Mouse (Mus musculus): ENCODE data around the gene Sgpp2. TPM values are rescaled to one million over a fixed set of nuclear protein-coding genes. Genes with fewer than 3 reads are reported as not detected.
A peak's percentile ranks its signal among the peaks of the same experiment; 100 is the strongest.

The Sgpp2 gene
- polyA plus RNA-seq (2014; fragmentation: Nextera tagmentation; extraction: Ambion mirVana), result 1.9 and 2.2 TPM in 2 replicates

GRCm38 (mm10) chr1:78310021-78310752 lies at the start of gene Sgpp2:
Sgpp2 (plus strand) TSS chr1:78310345.
- no peak within 1 kb of the TSS for H3K27ac ChIP-seq (ENCODE audit: low read depth, low read length)
- ATAC-seq (ENCODE audit: insufficient read depth, low FRiP score, low TSS enrichment) (peak; percentile 49), DNase-seq (ENCODE audit: low spot score) (peak; percentile 34)
- H3K27me3 ChIP-seq (ENCODE audit: control insufficient read depth, insufficient read depth, low read length), result peaks cover 22% of the 10 kb centered on the region
- peak within 1 kb of the TSS; percentile 29; the same call in 1 of the 2 replicates for H3K9ac ChIP-seq (ENCODE audit: low read length)
- H3K36me3 ChIP-seq (ENCODE audit: control insufficient read depth, insufficient read depth, low read length), result no peaks in the 10 kb centered on the region
- H3K4me2 ChIP-seq (ENCODE audit: low read depth), result peak within 1 kb of the TSS; percentile 99
- no peaks in the 10 kb centered on the region for H3K9me3 ChIP-seq (ENCODE audit: control insufficient read depth, low read length)
- peak within 1 kb of the TSS; percentile 52 for H3K4me3 ChIP-seq (ENCODE audit: low read depth, low read length)
- under 1% methylated on average over 68 of the region's 68 CpGs for WGBS
- peaks cover 11% of the 10 kb centered on the region for H3K4me1 ChIP-seq (ENCODE audit: control insufficient read depth, insufficient read depth, low read length)

DNA sequence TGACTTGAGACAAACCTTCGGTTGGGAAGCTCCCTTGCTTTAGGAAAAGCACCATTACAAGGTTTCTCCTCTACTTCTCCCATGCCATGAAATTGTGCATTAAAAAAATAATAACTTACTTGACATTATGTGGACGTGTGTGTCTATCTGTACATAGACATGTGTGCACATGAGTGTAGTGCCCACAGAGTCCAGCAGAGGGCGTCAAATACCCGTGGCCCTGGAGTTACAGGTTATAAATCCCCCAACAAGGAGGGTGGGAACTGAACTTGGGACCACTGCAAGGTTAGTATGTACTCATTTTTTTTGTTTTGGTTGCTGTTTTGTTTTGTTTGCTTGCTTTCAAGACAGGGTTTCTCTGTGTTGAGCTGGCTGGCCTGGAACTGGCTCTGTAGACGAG lies 42.6 kb upstream of the Sgpp2 start:
- no peak for ATAC-seq (ENCODE audit: insufficient read depth, low FRiP score, low TSS enrichment)
- H3K36me3 ChIP-seq (ENCODE audit: control insufficient read depth, insufficient read depth, low read length), result no peaks in the 10 kb centered on the region
- H3K4me3 ChIP-seq (ENCODE audit: low read depth, low read length), result no peak overlapping the region
- WGBS, result 64% methylated on average over 5 of the region's 5 CpGs
- H3K9ac ChIP-seq (ENCODE audit: low read length), result no peak overlapping the region
- H3K4me1 ChIP-seq (ENCODE audit: control insufficient read depth, insufficient read depth, low read length), result no peaks in the 10 kb centered on the region
- no peak for DNase-seq (ENCODE audit: low spot score)
- H3K9me3 ChIP-seq (ENCODE audit: control insufficient read depth, low read length), result no peaks in the 10 kb centered on the region
- no peaks in the 10 kb centered on the region for H3K27me3 ChIP-seq (ENCODE audit: control insufficient read depth, insufficient read depth, low read length)
- H3K4me2 ChIP-seq (ENCODE audit: low read depth), result no peak overlapping the region
- no peak overlapping the region for H3K27ac ChIP-seq (ENCODE audit: low read depth, low read length)

- Histone ChIP-seq H3K27me3 (ENCODE audit: control insufficient read depth, insufficient read depth, low read length) (no peaks in the 10 kb centered on the region), H3K4me2 (ENCODE audit: low read depth) (no peak overlapping the region), H3K27ac (ENCODE audit: low read depth, low read length) (no peak overlapping the region), H3K4me1 (ENCODE audit: control insufficient read depth, insufficient read depth, low read length) (no peaks in the 10 kb centered on the region), H3K9me3 (ENCODE audit: control insufficient read depth, low read length) (no peaks in the 10 kb centered on the region), H3K4me3 (ENCODE audit: low read depth, low read length) (no peak overlapping the region), H3K36me3 (ENCODE audit: control insufficient read depth, insufficient read depth, low read length) (no peaks in the 10 kb centered on the region), H3K9ac (ENCODE audit: low read length) (no peak overlapping the region)
- DNase-seq (ENCODE audit: low spot score) (no peak), ATAC-seq (ENCODE audit: insufficient read depth, low FRiP score, low TSS enrichment) (no peak)
- WGBS, result 92% methylated on average over 3 of the region's 3 CpGs
Measured at GRCm38 (mm10) chr1:78272915-78273314, 37.2 kb upstream of the Sgpp2 start.

GRCm38 (mm10) chr1:78279128-78279527 lies 31.0 kb upstream of the Sgpp2 start:
- Histone ChIP-seq H3K9ac (ENCODE audit: low read length) (no peak overlapping the region), H3K9me3 (ENCODE audit: control insufficient read depth, low read length) (no peaks in the 10 kb centered on the region), H3K4me2 (ENCODE audit: low read depth) (no peak overlapping the region), H3K27me3 (ENCODE audit: control insufficient read depth, insufficient read depth, low read length) (no peaks in the 10 kb centered on the region), H3K36me3 (ENCODE audit: control insufficient read depth, insufficient read depth, low read length) (no peaks in the 10 kb centered on the region), H3K4me3 (ENCODE audit: low read depth, low read length) (no peak overlapping the region), H3K27ac (ENCODE audit: low read depth, low read length) (no peak overlapping the region), H3K4me1 (ENCODE audit: control insufficient read depth, insufficient read depth, low read length) (no peaks in the 10 kb centered on the region)
- ATAC-seq (ENCODE audit: insufficient read depth, low FRiP score, low TSS enrichment) (no peak), DNase-seq (ENCODE audit: low spot score) (no peak)
- WGBS, result 39% methylated on average over 3 of the region's 3 CpGs

- Histone ChIP-seq H3K4me2 (ENCODE audit: low read depth) (no peak overlapping the region), H3K9ac (ENCODE audit: low read length) (no peak overlapping the region), H3K27me3 (ENCODE audit: control insufficient read depth, insufficient read depth, low read length) (no peaks in the 10 kb centered on the region), H3K4me1 (ENCODE audit: control insufficient read depth, insufficient read depth, low read length) (no peaks in the 10 kb centered on the region), H3K27ac (ENCODE audit: low read depth, low read length) (no peak overlapping the region), H3K9me3 (ENCODE audit: control insufficient read depth, low read length) (no peaks in the 10 kb centered on the region), H3K4me3 (ENCODE audit: low read depth, low read length) (no peak overlapping the region), H3K36me3 (ENCODE audit: control insufficient read depth, insufficient read depth, low read length) (no peaks in the 10 kb centered on the region)
- 90% methylated on average over 3 of the region's 3 CpGs for WGBS
- ATAC-seq (ENCODE audit: insufficient read depth, low FRiP score, low TSS enrichment), result no peak
- DNase-seq (ENCODE audit: low spot score), result no peak
Measured at GRCm38 (mm10) chr1:78292397-78292796, 17.7 kb upstream of the Sgpp2 start.

DNA sequence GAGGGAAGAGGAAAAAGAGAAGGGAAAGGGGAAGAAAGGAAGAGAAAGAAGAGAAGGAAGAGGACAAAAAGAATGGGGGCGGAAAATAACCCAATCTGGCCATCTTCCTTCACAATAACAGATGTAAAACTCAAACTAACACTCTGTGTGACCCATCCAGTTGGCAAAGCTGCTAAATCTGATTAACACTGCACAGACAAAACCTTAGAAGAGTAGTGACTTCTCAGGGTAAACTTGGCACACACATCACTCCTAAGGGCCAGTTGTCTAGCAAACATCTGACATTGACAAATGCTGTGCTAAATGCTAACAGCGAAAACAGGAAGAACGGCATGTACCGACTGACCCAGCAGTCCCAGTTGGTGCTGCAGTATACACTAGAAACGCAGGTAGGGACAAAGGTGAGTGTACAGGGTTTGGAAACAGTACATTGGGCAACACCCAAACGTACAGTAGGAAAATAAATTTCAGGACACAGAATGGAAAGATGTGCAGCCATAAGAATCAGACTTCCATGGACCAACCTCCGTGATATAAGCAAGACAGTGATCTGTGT lies 10.4 kb upstream of the Sgpp2 start:
- no peak overlapping the region for H3K9ac ChIP-seq (ENCODE audit: low read length)
- WGBS, result 78% methylated on average over 7 of the region's 7 CpGs
- ATAC-seq (ENCODE audit: insufficient read depth, low FRiP score, low TSS enrichment), result no peak

GRCm38 (mm10) chr1:78308688-78309087 lies 1.5 kb upstream of the Sgpp2 start:
- WGBS, result 95% methylated on average over 1 of the region's 1 CpGs
- Histone ChIP-seq H3K9me3 (ENCODE audit: control insufficient read depth, low read length) (no peaks in the 10 kb centered on the region), H3K4me1 (ENCODE audit: control insufficient read depth, insufficient read depth, low read length) (peaks cover 11% of the 10 kb centered on the region), H3K27me3 (ENCODE audit: control insufficient read depth, insufficient read depth, low read length) (peaks cover 22% of the 10 kb centered on the region), H3K9ac (ENCODE audit: low read length) (no peak overlapping the region), H3K36me3 (ENCODE audit: control insufficient read depth, insufficient read depth, low read length) (no peaks in the 10 kb centered on the region), H3K27ac (ENCODE audit: low read depth, low read length) (no peak overlapping the region), H3K4me3 (ENCODE audit: low read depth, low read length) (no peak overlapping the region), H3K4me2 (ENCODE audit: low read depth) (no peak overlapping the region)
- ATAC-seq (ENCODE audit: insufficient read depth, low FRiP score, low TSS enrichment) (no peak), DNase-seq (ENCODE audit: low spot score) (no peak)

More for the DNA sequence above, 10.4 kb upstream of the Sgpp2 start:
- H3K4me2 ChIP-seq (ENCODE audit: low read depth), result no peak overlapping the region
- H3K9me3 ChIP-seq (ENCODE audit: control insufficient read depth, low read length), result no peaks in the 10 kb centered on the region
- no peak overlapping the region for H3K27ac ChIP-seq (ENCODE audit: low read depth, low read length)
- no peaks in the 10 kb centered on the region for H3K27me3 ChIP-seq (ENCODE audit: control insufficient read depth, insufficient read depth, low read length)
- no peaks in the 10 kb centered on the region for H3K4me1 ChIP-seq (ENCODE audit: control insufficient read depth, insufficient read depth, low read length)
- no peaks in the 10 kb centered on the region for H3K36me3 ChIP-seq (ENCODE audit: control insufficient read depth, insufficient read depth, low read length)
- no peak for DNase-seq (ENCODE audit: low spot score)
- no peak overlapping the region for H3K4me3 ChIP-seq (ENCODE audit: low read depth, low read length)

- peaks cover 11% of the 10 kb centered on the region for H3K4me1 ChIP-seq (ENCODE audit: control insufficient read depth, insufficient read depth, low read length)
Measured at GRCm38 (mm10) chr1:78309280-78309679, 865 bp upstream of the Sgpp2 start.

DNA sequence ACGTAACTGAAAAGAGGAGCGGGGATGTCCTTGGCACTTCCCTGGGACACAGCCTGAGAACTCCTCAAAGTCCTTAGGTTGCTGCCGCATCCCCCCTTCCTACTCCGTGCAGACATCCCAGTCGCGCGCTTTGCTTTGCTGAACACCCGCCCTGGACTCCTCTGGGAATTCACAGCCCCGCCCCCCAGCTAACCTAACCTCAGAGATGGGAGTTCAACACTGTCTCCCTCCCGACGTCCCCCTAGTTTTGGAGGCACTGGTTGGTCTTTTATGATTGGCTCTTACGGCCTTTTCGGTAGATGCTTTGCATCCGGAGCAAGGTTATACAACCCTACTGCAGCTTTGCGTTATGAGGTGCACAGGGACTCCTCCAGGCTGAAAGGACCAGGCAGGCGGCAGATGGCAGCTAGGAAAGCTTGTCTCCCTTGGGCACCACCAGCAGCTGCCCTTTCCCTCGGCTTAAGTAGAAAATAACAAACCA lies 756 bp downstream of the Sgpp2 start:
- Histone ChIP-seq H3K9ac (ENCODE audit: low read length) (no peak overlapping the region), H3K27me3 (ENCODE audit: control insufficient read depth, insufficient read depth, low read length) (peaks cover 22% of the 10 kb centered on the region), H3K4me3 (ENCODE audit: low read depth, low read length) (peak overlapping the region; percentile 52), H3K9me3 (ENCODE audit: control insufficient read depth, low read length) (no peaks in the 10 kb centered on the region), H3K4me2 (ENCODE audit: low read depth) (peak overlapping the region; percentile 99), H3K36me3 (ENCODE audit: control insufficient read depth, insufficient read depth, low read length) (no peaks in the 10 kb centered on the region), H3K27ac (ENCODE audit: low read depth, low read length) (no peak overlapping the region), H3K4me1 (ENCODE audit: control insufficient read depth, insufficient read depth, low read length) (peaks cover 11% of the 10 kb centered on the region)
- under 1% methylated on average over 17 of the region's 17 CpGs for WGBS
- ATAC-seq (ENCODE audit: insufficient read depth, low FRiP score, low TSS enrichment) (peak; percentile 81), DNase-seq (ENCODE audit: low spot score) (peak; percentile 67)

More at GRCm38 (mm10) chr1:78309280-78309679, 865 bp upstream of the Sgpp2 start:
- peaks cover 22% of the 10 kb centered on the region for H3K27me3 ChIP-seq (ENCODE audit: control insufficient read depth, insufficient read depth, low read length)
- no peak overlapping the region for H3K27ac ChIP-seq (ENCODE audit: low read depth, low read length)
- H3K36me3 ChIP-seq (ENCODE audit: control insufficient read depth, insufficient read depth, low read length), result no peaks in the 10 kb centered on the region
- no peaks in the 10 kb centered on the region for H3K9me3 ChIP-seq (ENCODE audit: control insufficient read depth, low read length)
- no peak for DNase-seq (ENCODE audit: low spot score)
- WGBS, result 5% methylated on average over 9 of the region's 9 CpGs
- H3K4me3 ChIP-seq (ENCODE audit: low read depth, low read length), result no peak overlapping the region
- no peak overlapping the region for H3K9ac ChIP-seq (ENCODE audit: low read length)
- H3K4me2 ChIP-seq (ENCODE audit: low read depth), result no peak overlapping the region
- ATAC-seq (ENCODE audit: insufficient read depth, low FRiP score, low TSS enrichment), result no peak

All from neural tube, embryonic 11.5 days (tissue).